Mouse (Mus musculus): ENCODE data around the gene C2cd3. TPM values are rescaled to one million over a fixed set of nuclear protein-coding genes. Genes with fewer than 3 reads are reported as not detected.

Gene C2cd3
- 22.2 and 26.6 TPM in 2 replicates for total RNA-seq (2014; rRNA removed)
- 8.1 and 8.5 TPM in 2 replicates for polyA plus RNA-seq (2015; fragmentation: Nextera tagmentation; extraction: Ambion mirVana)

GRCm38 (mm10) chr7:100371495-100372451 lies at the start of gene C2cd3, which contains the start of gene Ppme1:
C2cd3 (plus strand) TSS chr7:100372233.
Ppme1 (minus strand) TSS chr7:100372307.
- 0% methylated on average over 54 of the region's 54 CpGs for WGBS
- DNase-seq (ENCODE audit: low spot score): peak; percentile 100
- peak; percentile 98 for ATAC-seq (ENCODE audit: low FRiP score)

GRCm38 (mm10) chr7:100323721-100324120 lies 48.3 kb upstream of the C2cd3 start:
- no peak overlapping the region for H3K27ac ChIP-seq (ENCODE audit: low read depth, low read length)
- no peaks in the 10 kb centered on the region for H3K27me3 ChIP-seq (ENCODE audit: insufficient read depth, low read length)
- H3K4me2 ChIP-seq (ENCODE audit: low read depth, low read length, poor library complexity, severe bottlenecking): no peak overlapping the region
- H3K36me3 ChIP-seq (ENCODE audit: insufficient read depth, low read length): peaks cover 16% of the 10 kb centered on the region
- TF ChIP-seq CTCF (IDR thresholded peaks at IDR 0.05): no peak
- H3K9ac ChIP-seq (replicated peaks; ENCODE audit: low read length, poor library complexity, severe bottlenecking): no peak overlapping the region
- WGBS: 81% methylated on average over 3 of the region's 3 CpGs
- H3K9me3 ChIP-seq (ENCODE audit: low read length): no peaks in the 10 kb centered on the region
- H3K4me3 ChIP-seq (ENCODE audit: low read depth, low read length): no peak overlapping the region
- ATAC-seq (ENCODE audit: low FRiP score) (no peak), DNase-seq (ENCODE audit: low spot score) (no peak)
- no peaks in the 10 kb centered on the region for H3K4me1 ChIP-seq (ENCODE audit: insufficient read depth, low read length)

More at GRCm38 (mm10) chr7:100371495-100372451, at the start of gene C2cd3, which contains the start of gene Ppme1:
- peak within 1 kb of the TSS; percentile 67 for H3K4me2 ChIP-seq (ENCODE audit: low read depth, low read length, poor library complexity, severe bottlenecking)
- peak within 1 kb of the TSS; percentile 81 for H3K4me3 ChIP-seq (ENCODE audit: low read depth, low read length)
- peaks cover 9% of the 10 kb centered on the region; the same call in 1 of the 2 replicates for H3K4me1 ChIP-seq (ENCODE audit: insufficient read depth, low read length)
- TF ChIP-seq CTCF (IDR thresholded peaks at IDR 0.05): peak; percentile 85
- H3K9me3 ChIP-seq (ENCODE audit: low read length): no peaks in the 10 kb centered on the region
- H3K27me3 ChIP-seq (ENCODE audit: insufficient read depth, low read length): no peaks in the 10 kb centered on the region
- peak within 1 kb of the TSS; percentile 84 for H3K9ac ChIP-seq (replicated peaks; ENCODE audit: low read length, poor library complexity, severe bottlenecking)
- no peaks in the 10 kb centered on the region for H3K36me3 ChIP-seq (ENCODE audit: insufficient read depth, low read length)
- H3K27ac ChIP-seq (ENCODE audit: low read depth, low read length): peak within 1 kb of the TSS; percentile 91

- ATAC-seq (ENCODE audit: low FRiP score) (no peak), DNase-seq (ENCODE audit: low spot score) (peak; percentile 56)
- WGBS: 72% methylated on average over 6 of the region's 6 CpGs
- no peaks in the 10 kb centered on the region for H3K4me1 ChIP-seq (ENCODE audit: insufficient read depth, low read length)
- TF ChIP-seq CTCF (IDR thresholded peaks at IDR 0.05): peak; percentile 90
- H3K27ac ChIP-seq (ENCODE audit: low read depth, low read length): no peak overlapping the region
- H3K9ac ChIP-seq (replicated peaks; ENCODE audit: low read length, poor library complexity, severe bottlenecking): no peak overlapping the region
- H3K4me2 ChIP-seq (ENCODE audit: low read depth, low read length, poor library complexity, severe bottlenecking): no peak overlapping the region
- no peak overlapping the region for H3K4me3 ChIP-seq (ENCODE audit: low read depth, low read length)
- no peaks in the 10 kb centered on the region for H3K9me3 ChIP-seq (ENCODE audit: low read length)
- no peaks in the 10 kb centered on the region for H3K27me3 ChIP-seq (ENCODE audit: insufficient read depth, low read length)
- H3K36me3 ChIP-seq (ENCODE audit: insufficient read depth, low read length): peaks cover 25% of the 10 kb centered on the region
These were observed 46.6 kb upstream of the C2cd3 start for GRCm38 (mm10) chr7:100325482-100325881.

GRCm38 (mm10) chr7:100327514-100327913 lies 44.5 kb upstream of the C2cd3 start:
- no peak overlapping the region for H3K4me2 ChIP-seq (ENCODE audit: low read depth, low read length, poor library complexity, severe bottlenecking)
- no peaks in the 10 kb centered on the region for H3K4me1 ChIP-seq (ENCODE audit: insufficient read depth, low read length)
- no peak overlapping the region for H3K4me3 ChIP-seq (ENCODE audit: low read depth, low read length)
- H3K27ac ChIP-seq (ENCODE audit: low read depth, low read length): no peak overlapping the region
- DNase-seq (ENCODE audit: low spot score) (no peak), ATAC-seq (ENCODE audit: low FRiP score) (no peak)
- no peaks in the 10 kb centered on the region for H3K27me3 ChIP-seq (ENCODE audit: insufficient read depth, low read length)
- WGBS: 94% methylated on average over 7 of the region's 7 CpGs
- H3K36me3 ChIP-seq (ENCODE audit: insufficient read depth, low read length): peaks cover 43% of the 10 kb centered on the region
- H3K9me3 ChIP-seq (ENCODE audit: low read length): no peaks in the 10 kb centered on the region
- H3K9ac ChIP-seq (replicated peaks; ENCODE audit: low read length, poor library complexity, severe bottlenecking): no peak overlapping the region
- no peak for TF ChIP-seq CTCF (IDR thresholded peaks at IDR 0.05)

- Histone ChIP-seq H3K4me3 (ENCODE audit: low read depth, low read length) (no peak overlapping the region), H3K9me3 (ENCODE audit: low read length) (no peaks in the 10 kb centered on the region), H3K4me2 (ENCODE audit: low read depth, low read length, poor library complexity, severe bottlenecking) (no peak overlapping the region), H3K9ac (replicated peaks; ENCODE audit: low read length, poor library complexity, severe bottlenecking) (no peak overlapping the region), H3K4me1 (ENCODE audit: insufficient read depth, low read length) (no peaks in the 10 kb centered on the region), H3K36me3 (ENCODE audit: insufficient read depth, low read length) (peaks cover 50% of the 10 kb centered on the region), H3K27ac (ENCODE audit: low read depth, low read length) (no peak overlapping the region), H3K27me3 (ENCODE audit: insufficient read depth, low read length) (no peaks in the 10 kb centered on the region)
- WGBS: 94% methylated on average over 4 of the region's 4 CpGs
- no peak for ATAC-seq (ENCODE audit: low FRiP score)
- DNase-seq (ENCODE audit: low spot score): no peak
- TF ChIP-seq CTCF (IDR thresholded peaks at IDR 0.05): no peak
These were observed 43.4 kb upstream of the C2cd3 start for GRCm38 (mm10) chr7:100328636-100329035.

- no peak for TF ChIP-seq CTCF (IDR thresholded peaks at IDR 0.05)
- DNase-seq (ENCODE audit: low spot score) (no peak), ATAC-seq (ENCODE audit: low FRiP score) (no peak)
- no peaks in the 10 kb centered on the region for H3K4me1 ChIP-seq (ENCODE audit: insufficient read depth, low read length)
- H3K27me3 ChIP-seq (ENCODE audit: insufficient read depth, low read length): no peaks in the 10 kb centered on the region
- H3K9ac ChIP-seq (replicated peaks; ENCODE audit: low read length, poor library complexity, severe bottlenecking): no peak overlapping the region
- H3K36me3 ChIP-seq (ENCODE audit: insufficient read depth, low read length): peaks cover 70% of the 10 kb centered on the region
- H3K4me2 ChIP-seq (ENCODE audit: low read depth, low read length, poor library complexity, severe bottlenecking): no peak overlapping the region
- H3K9me3 ChIP-seq (ENCODE audit: low read length): no peaks in the 10 kb centered on the region
- no peak overlapping the region for H3K27ac ChIP-seq (ENCODE audit: low read depth, low read length)
- no peak overlapping the region for H3K4me3 ChIP-seq (ENCODE audit: low read depth, low read length)
- 94% methylated on average over 3 of the region's 3 CpGs for WGBS
These were observed 40.8 kb upstream of the C2cd3 start for GRCm38 (mm10) chr7:100331269-100331668.
